Mouse (Mus musculus): ENCODE measurements around the gene Egfl7.
A peak's percentile ranks its signal among the peaks of the same experiment; 100 is the strongest.

Gene Egfl7

GRCm38 (mm10) chr2:26594461-26594933 lies 14.7 kb downstream of the Egfl7 start:
- DNase-seq (ENCODE audit: low spot score) = no peak

GRCm38 (mm10) chr2:26594934-26595724 lies 15.3 kb downstream of the Egfl7 start:
- no peak for DNase-seq (ENCODE audit: low spot score)

GRCm38 (mm10) chr2:26595725-26596435 lies 16.1 kb downstream of the Egfl7 start:
- no peak for DNase-seq (ENCODE audit: low spot score)

GRCm38 (mm10) chr2:26596898-26597297 lies 17.1 kb downstream of the Egfl7 start:
- DNase-seq (ENCODE audit: low spot score) = no peak

- no peak for DNase-seq (ENCODE audit: low spot score)
Measured at GRCm38 (mm10) chr2:26597810-26598209, 18.0 kb downstream of the Egfl7 start.

GRCm38 (mm10) chr2:26598462-26598861 lies 18.6 kb downstream of the Egfl7 start:
- DNase-seq (ENCODE audit: low spot score) = no peak

- DNase-seq (ENCODE audit: low spot score) = no peak
Measured at GRCm38 (mm10) chr2:26599965-26600364, 20.2 kb downstream of the Egfl7 start.

- DNase-seq (ENCODE audit: low spot score) = no peak
Measured at GRCm38 (mm10) chr2:26600664-26601063, 20.9 kb downstream of the Egfl7 start.

GRCm38 (mm10) chr2:26601595-26601994 lies 21.8 kb downstream of the Egfl7 start:
- no peak for DNase-seq (ENCODE audit: low spot score)

GRCm38 (mm10) chr2:26602631-26603030 lies 22.8 kb downstream of the Egfl7 start:
- no peak for DNase-seq (ENCODE audit: low spot score)

GRCm38 (mm10) chr2:26603159-26603558 lies 23.3 kb downstream of the Egfl7 start:
- no peak for DNase-seq (ENCODE audit: low spot score)

- peak; percentile 54 for DNase-seq (ENCODE audit: low spot score)
Measured at GRCm38 (mm10) chr2:26603720-26604671, 24.2 kb downstream of the Egfl7 start, which contains the start of gene Agpat2. Agpat2 (minus strand) TSS chr2:26604417.

GRCm38 (mm10) chr2:26605331-26605730 lies 25.5 kb downstream of the Egfl7 start:
- no peak for DNase-seq (ENCODE audit: low spot score)

GRCm38 (mm10) chr2:26606579-26606978 lies 26.8 kb downstream of the Egfl7 start:
- no peak for DNase-seq (ENCODE audit: low spot score)

- DNase-seq (ENCODE audit: low spot score) = no peak
Measured at GRCm38 (mm10) chr2:26607056-26607910, 27.5 kb downstream of the Egfl7 start.

GRCm38 (mm10) chr2:26608781-26609180 lies 29.0 kb downstream of the Egfl7 start:
- DNase-seq (ENCODE audit: low spot score) = no peak

- no peak for DNase-seq (ENCODE audit: low spot score)
Measured at GRCm38 (mm10) chr2:26609261-26609661, 29.4 kb downstream of the Egfl7 start.

GRCm38 (mm10) chr2:26610526-26610925 lies 30.7 kb downstream of the Egfl7 start:
- no peak for DNase-seq (ENCODE audit: low spot score)

GRCm38 (mm10) chr2:26611054-26611453 lies 31.2 kb downstream of the Egfl7 start:
- DNase-seq (ENCODE audit: low spot score) = no peak

- no peak for DNase-seq (ENCODE audit: low spot score)
Measured at GRCm38 (mm10) chr2:26611896-26612295, 32.1 kb downstream of the Egfl7 start.

GRCm38 (mm10) chr2:26614903-26615302 lies 35.1 kb downstream of the Egfl7 start:
- DNase-seq (ENCODE audit: low spot score) = no peak
